Mouse (Mus musculus): ENCODE measurements around the gene Gm9837.

DNA sequence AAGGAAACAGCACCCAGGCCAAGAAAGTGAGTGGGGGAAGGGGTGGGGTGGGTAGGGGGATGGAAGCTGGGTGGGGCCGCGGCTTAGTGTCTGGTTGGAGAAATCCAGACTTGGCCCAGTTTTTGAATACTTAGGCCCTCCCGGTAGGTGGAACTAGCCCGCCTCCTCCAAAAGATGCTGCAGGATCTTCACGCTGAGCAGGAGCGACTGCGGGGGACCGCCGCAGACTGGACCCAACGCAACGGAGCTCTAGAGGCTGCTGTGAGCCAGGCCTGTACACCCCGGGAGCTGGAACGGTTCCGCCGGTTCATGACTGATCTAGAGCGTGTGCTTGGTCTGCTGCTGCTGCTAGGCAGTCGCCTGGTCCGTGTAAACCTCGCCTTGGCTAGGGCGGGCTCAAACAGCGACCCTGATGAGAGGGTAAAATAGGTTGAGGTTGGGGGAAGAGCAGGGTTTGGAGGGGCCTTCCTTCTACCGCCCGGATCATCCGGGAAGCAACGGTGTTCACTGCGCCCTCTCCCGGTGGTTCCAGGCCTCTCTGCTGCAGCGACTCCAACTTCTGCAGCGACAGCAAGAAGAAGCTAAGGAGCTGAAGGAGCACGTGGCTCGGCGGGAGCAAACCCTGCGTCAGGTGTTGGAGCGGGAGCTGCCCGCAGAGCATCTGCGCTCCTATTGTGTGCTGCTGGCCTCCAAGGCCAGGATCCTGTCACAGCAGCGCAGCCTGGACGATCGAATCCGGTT is 3.9 kb downstream of the Gm9837 start:
- TF ChIP-seq CTCF (IDR thresholded peaks at IDR 0.05; ENCODE audit: extremely low read depth, insufficient read length, insufficient replicate concordance, low read depth, low read length) = peak; percentile 64
- TF ChIP-seq POLR2A (IDR thresholded peaks at IDR 0.05; ENCODE audit: low read depth, low read length) = no peak

All from small intestine, adult 2 months (tissue).